Mouse (Mus musculus): ENCODE measurements around the gene Mbd3l2. TPM values are rescaled to one million over a fixed set of nuclear protein-coding genes. Genes with fewer than 3 reads are reported as not detected.
"Not testable (repeated sequence)": the region's sequence is repeated elsewhere in the genome, so short reads cannot be mapped to it uniquely, and the experiment has no call there.

Gene Mbd3l2
- total RNA-seq (2021): not detected

- DNase-seq: no peak
These were observed at the start of gene Mbd3l2 for GRCm38 (mm10) chr9:18430354-18430753. Mbd3l2 (plus strand) TSS chr9:18430654.

GRCm38 (mm10) chr9:18385782-18386181 is 44.7 kb upstream of the Mbd3l2 start:
- no peak for DNase-seq

GRCm38 (mm10) chr9:18399629-18400028 is 30.8 kb upstream of the Mbd3l2 start:
- DNase-seq: no peak

DNA sequence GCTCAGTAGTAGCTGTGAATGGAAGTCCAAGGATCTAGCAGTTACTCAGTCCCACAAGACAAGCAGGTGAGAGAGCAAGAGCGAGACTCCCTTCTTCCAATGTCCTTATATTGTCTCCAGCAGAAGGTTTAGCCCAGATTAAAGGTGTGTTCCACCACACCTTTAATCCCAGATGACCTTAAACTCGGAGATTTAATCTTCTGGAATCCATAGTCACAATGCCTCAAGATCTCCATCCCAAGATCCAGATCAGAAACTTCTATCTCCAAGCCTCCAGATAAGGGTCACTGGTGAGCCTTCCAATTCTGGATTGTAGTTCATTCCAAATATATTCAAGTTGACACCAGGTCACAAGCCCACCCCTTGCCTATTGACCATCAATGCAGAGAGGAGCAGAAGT is 27.6 kb upstream of the Mbd3l2 start, which contains the start of gene Naalad2:
Gene Naalad2 (minus strand): TSS at position 101 of the 400 bp plus-strand sequence.
- DNase-seq: not testable (repeated sequence)

GRCm38 (mm10) chr9:18404118-18404517 is 26.3 kb upstream of the Mbd3l2 start, which contains the start of gene Ubtfl1:
Ubtfl1 (plus strand) TSS chr9:18404418.
- DNase-seq: no peak

GRCm38 (mm10) chr9:18412371-18412770 is 18.1 kb upstream of the Mbd3l2 start:
- DNase-seq: not testable (repeated sequence)

- DNase-seq: peak; percentile 1 to 7
These were observed 1.2 kb downstream of the Mbd3l2 start for GRCm38 (mm10) chr9:18431687-18432086.

DNA sequence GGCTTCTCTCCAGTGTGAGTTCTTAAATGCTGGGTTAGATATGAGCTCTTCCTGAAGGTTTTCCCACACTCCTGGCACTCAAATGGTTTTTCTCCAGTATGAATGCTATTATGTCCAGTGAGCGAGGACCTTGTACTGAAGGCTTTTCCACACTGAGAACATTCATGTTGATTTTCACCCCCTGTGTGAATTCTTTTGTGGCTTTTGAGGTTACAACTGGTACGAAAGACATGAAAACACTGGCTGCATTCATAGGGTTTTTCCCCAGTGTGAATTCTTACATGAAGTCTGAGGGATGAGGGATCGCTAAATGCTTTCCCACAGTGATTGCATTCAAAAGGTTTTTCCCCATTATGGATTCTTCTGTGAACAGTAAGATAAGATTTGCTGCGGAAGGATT is 26.1 kb downstream of the Mbd3l2 start:
- no peak for DNase-seq

DNA sequence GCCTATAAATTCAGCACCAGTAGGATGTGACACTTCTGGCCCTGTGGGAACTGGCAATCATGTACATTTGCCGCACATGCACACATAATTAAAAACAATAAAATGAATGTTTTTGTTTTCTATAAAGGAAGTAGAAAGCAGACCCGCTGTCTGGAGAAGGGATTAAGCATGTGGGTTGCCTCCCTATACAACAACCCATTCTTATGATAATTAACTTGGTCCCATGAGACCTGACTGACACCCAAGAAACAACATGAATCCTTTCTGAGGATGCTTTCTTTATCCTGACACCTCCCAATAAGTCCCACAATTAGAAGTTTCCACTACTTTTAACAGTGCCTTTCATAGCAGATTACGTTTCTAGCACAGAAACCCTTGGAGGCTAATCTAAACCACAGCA is 36.9 kb downstream of the Mbd3l2 start:
- DNase-seq: no peak

DNA sequence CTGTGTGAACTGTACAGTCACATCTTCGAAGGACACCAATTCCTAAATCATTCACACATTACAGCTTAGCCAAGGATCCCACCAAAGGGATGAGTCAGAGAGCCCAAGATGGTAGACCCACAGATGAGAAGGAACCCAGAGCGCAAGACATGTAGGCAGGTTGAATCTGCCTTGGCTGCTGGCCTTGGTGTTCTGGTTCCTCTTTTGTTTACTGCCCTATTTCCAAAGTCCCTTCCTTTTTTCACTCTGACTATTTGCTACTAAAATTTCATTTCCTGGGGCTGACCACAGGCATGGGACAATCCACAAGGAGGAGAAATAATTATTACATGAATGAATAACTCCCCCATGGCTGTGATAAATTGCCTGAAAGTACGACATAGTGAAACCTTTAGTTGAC is 37.6 kb downstream of the Mbd3l2 start:
- no peak for DNase-seq

- peak; percentile 62 to 74 for DNase-seq
These were observed 43.1 kb downstream of the Mbd3l2 start for GRCm38 (mm10) chr9:18473324-18474128.

- DNase-seq: no peak
These were observed 47.7 kb downstream of the Mbd3l2 start, which contains the start of the genes Zfp558 and Mbd3l1 for GRCm38 (mm10) chr9:18478168-18478567. Zfp558 (minus strand) TSS chr9:18478268. Mbd3l1 (plus strand) TSS chr9:18478359.

Small RNA genes lying within 50 kb of the gene (microRNA-seq; reads per million reads assigned to microRNA genes)
- 0 reads per million in 2 experiments for gene Gm22854

Other genes with a start within 250 kb of the Mbd3l2 start
- 100 to 1,000 TPM; 126 to 160 TPM for gene Chordc1, start 138.5 kb upstream of the Mbd3l2 start, total RNA-seq (2021)
- 1 to 10 TPM in 1 of 2 experiments, under 1 TPM in 1; 0.47 to 1.0 TPM for gene Naalad2, start 27.7 kb upstream of the Mbd3l2 start, total RNA-seq (2021)
- not detected for gene Ubtfl1, start 26.2 kb upstream of the Mbd3l2 start, total RNA-seq (2021)
- 1 to 10 TPM; 2.5 to 2.8 TPM for gene Zfp558, start 47.6 kb downstream of the Mbd3l2 start, total RNA-seq (2021)
- gene Mbd3l1, start 47.7 kb downstream of the Mbd3l2 start, total RNA-seq (2021): not detected
- gene Muc16, start 243.9 kb downstream of the Mbd3l2 start, total RNA-seq (2021): not detected

All from layer of hippocampus, postnatal 36 days (tissue).